Mouse (Mus musculus) erythroid progenitor cell, adult 5-6 weeks (primary cell): Measurements from ENCODE around the gene Gm20388. TPM values are rescaled to one million over a fixed set of nuclear protein-coding genes. Genes with fewer than 3 reads are reported as not detected.

Experiments
- ATAC-seq: replicated peaks from 2 replicates; pipeline ENCODE4 v1.8.0; 2016; ENCODE audit warnings: moderate number of reproducible peaks, mild to moderate bottlenecking, moderate TSS enrichment, inconsistent platforms; ENCODE audit not compliant: poor library complexity, low FRiP score, severe bottlenecking
- total RNA-seq, 2 experiments: library from RNA; stranded (forward) in 1 of 2; stranded (reverse) in 1 of 2; fragments of 150-400 nt in 1 of 2; fragments of 186-747, 209-891 nt in 1 of 2; gene quantifications; 2 replicates each; pipeline versions ENCODE4 v1.2.3 to v1.2.4; 2015 to 2017; ENCODE audit warnings: low replicate concordance in 2 of 2

Gene Gm20388
- total RNA-seq (2015; ENCODE audit: low replicate concordance) (4.2 and 5.0 TPM in 2 replicates), total RNA-seq (2017; ENCODE audit: low replicate concordance) (7.4 TPM in 1 of 2 replicates, not detected in the other)

DNA sequence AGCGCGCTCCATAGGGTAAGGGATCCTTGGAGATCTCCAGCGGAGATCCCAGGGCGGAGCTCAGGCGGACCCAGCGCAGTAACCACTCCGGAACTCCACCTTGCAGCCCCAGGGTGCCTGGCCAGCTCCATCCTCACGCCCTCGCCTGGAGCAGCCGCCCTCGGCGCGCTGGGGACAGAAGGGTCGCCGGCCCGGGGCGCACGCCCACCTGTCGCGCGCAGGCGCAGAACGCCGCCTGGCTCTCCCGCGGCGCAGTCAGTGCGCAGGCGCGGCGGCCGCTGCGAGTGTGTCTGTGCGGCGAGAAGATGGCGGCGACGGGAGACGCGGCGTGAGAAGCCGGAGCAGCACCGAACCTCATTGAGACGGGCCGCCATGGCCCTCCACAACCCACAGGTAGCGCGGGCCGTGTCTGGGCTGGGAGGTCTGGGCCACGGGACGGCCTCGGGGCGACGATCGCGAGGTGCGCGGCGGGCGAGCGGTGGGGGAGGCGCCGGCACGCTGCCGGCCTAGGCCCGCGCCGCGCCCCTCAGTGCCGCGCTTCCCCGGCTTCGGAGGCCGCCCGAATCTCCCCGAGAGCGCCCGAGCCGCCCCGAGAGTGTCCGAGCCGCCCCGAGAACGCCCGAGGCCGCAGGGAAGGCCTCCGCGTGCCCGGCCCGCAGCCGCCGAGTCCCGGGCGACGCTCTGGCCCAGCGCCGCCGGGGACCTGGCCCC, at the start of gene Gm20388:
Gene Gm20388, plus strand, starts transcription at position 295 of the 711 bp plus-strand sequence.
- peak; percentile 88 for ATAC-seq

DNA sequence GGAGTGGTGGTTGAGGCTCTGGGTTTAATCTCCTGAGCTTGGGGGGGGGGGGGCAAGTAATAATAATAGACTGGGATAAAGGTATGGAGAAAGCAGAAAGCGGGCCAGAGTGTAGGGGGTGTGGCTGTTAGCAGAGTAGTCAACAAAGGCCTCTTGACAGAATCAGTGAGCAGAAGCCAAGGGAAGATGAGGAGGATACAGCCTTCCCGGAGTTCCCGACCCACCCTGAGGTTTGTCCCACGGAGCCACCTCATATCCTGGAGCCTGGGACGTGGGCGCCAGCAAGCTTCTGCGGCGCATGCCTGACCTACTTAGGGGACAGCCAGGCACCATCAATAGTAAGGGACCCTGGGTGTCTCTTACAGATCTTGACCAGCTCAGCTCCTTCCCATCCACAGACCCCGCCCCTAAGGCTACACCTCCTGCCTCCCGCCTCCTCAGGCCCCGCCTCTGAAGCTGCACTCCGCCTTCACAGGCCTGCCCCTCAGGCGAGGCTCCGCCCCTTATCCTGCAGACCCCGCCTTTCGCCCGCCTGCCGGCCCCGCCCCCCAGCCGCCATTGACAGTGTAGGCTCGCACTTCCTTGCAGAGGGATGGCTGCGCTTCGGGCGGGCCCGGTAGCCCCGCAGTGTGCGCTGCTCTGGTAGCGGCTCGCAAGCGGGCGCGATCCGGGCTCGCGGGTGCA, 48.8 kb upstream of the Gm20388 start, which contains the start of gene Klhl36:
Gene Klhl36, plus strand, starts transcription at position 561 of the 684 bp plus-strand sequence.
- peak; percentile 91 for ATAC-seq

DNA sequence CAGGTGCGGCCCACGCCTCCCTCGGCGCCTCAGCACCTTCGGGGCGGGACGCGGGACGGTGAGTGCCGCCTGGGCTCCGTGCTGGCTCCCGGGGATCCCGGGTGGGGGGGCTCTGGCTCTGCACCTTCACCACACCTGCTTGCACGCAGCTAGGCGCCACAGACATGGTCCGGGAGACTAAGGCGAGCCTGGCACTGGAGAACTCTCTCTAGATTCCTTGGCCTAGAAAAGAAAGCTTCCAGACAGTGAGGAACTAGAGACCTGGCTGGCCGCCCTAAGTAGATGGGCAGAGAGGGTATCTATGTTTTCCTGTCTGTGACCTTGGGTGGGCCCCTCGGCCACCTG, 48.3 kb upstream of the Gm20388 start:
- ATAC-seq = no peak

DNA sequence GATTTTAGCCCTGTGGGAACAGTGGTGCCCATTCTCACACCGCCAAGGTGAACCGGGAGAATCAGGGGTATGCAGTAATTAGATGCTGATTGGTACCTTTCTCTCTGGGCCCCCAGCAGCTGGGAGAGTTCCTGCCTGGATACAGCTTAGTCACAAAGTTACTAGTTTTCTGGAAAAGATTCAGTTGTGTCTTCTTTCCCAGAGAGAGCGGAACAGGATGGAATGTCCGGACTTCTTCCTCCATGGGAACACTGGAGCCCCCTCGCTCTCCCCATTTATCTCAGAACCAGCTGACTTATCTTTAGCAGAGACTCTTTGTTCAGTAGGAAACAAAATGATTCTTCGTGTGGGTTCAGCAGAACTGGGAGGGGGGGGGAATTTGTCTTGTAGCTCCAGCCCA, 47.9 kb upstream of the Gm20388 start:
- no peak for ATAC-seq

GRCm38 (mm10) chr8:119869616-119870015, 41.0 kb upstream of the Gm20388 start:
- no peak for ATAC-seq

- peak; percentile 87 for ATAC-seq
Measured at GRCm38 (mm10) chr8:119873181-119873580, 37.5 kb upstream of the Gm20388 start.

DNA sequence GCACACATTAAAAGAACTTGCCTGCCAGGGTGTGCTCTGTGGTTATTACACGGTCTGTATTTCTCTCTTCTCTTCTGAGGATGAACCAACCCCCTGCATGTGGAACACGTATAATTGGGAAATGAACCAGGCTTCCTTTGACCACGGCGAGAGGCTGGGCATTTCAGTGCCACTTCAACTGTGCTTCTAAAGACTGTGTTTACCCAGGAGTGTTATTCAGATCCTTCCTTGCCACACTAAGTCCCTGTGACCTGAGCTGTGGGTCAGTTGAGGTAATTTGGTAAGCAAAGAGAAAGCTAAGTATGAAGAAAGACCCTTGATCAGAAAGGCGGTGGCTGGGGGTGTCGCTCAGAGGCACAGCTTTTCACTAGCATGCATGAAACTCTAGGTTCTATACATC, 29.3 kb upstream of the Gm20388 start:
- ATAC-seq = no peak

DNA sequence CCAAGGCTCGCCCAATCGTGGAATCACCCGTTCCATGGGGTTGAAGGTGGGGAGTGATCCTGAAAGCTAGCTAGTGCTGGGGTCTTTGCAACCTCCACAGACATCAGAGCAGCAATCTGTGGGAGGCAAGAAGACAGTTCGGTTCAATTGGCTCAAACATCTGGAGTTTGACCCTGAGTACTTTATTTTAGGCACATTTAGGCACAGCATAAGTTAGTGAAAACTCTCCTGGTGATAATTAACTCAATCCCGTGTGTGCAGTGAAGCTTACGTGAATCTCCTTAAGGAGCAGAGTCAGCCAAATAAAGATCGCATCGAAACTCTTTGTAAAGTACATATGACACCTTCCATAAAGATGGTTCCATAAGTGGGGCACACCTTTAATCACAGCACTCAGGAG, 28.7 kb upstream of the Gm20388 start:
- no peak for ATAC-seq

- no peak for ATAC-seq
Measured at GRCm38 (mm10) chr8:119883281-119883680, 27.4 kb upstream of the Gm20388 start.

- ATAC-seq = no peak
Measured at GRCm38 (mm10) chr8:119885612-119886011, 25.0 kb upstream of the Gm20388 start.

GRCm38 (mm10) chr8:119887130-119887529, 23.5 kb upstream of the Gm20388 start:
- ATAC-seq = peak; percentile 85

DNA sequence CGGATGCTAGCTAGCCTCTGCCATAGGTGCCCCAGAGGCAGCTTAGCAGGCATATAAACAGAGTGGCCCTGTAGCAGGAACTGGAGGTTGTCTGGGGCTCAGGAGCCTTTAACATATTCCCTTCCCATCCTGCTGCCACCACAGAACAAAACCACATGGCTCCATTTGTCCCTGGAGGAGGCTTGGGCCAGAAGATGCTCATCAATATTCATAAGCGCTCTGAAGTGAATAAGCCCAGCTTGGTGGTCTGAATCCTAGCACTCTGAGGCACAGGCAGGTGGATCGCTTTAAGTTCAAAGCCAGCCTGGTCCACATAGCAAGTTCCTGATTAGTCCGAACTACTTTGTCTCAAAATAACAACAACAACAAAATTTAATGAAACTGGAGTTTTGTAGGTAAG, 22.6 kb upstream of the Gm20388 start:
- ATAC-seq = no peak

DNA sequence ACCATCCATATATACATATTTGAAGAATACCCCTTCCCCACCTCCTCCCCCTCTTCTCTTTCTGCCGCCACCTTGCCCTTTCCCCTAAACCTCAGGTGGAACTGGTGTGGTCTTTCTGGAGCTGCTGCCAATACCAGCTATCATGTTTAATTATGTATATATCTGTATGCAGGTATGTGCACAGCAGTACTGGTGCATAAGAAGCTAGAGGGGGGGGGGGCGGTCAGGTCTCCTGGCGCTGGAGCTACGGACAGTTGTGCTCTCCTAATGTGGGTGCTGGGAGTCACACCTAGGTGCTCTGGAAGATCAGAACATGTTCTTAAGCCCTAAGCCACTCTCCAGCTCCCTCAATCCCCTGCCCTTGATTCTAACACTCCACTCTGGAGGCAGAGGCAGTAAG, 13.6 kb upstream of the Gm20388 start:
- no peak; the same call in 1 of the 2 replicates for ATAC-seq

GRCm38 (mm10) chr8:119897933-119898332, 12.7 kb upstream of the Gm20388 start:
- ATAC-seq = 0 out of 2 replicates have a peak, but pooled peaks have one; percentile 52

DNA sequence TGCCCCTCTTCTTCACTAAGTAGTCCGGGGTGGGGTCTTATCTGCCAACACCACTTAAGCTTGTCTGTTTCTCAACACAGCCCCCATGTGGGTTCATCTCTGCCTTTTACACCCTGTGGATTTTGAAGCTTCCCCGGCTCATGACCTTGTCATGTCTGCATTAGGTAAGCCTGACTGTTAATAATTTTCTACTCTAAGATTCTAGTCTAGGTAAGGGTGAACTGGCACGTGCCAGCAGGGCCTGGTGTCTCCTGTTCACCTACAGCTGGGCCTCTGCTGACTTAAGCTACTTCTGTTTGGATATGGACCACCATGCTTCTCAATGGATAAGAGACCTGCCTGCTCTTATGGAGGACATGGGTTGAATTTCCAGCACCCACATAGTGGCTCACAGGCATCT, 9.3 kb upstream of the Gm20388 start:
- no peak for ATAC-seq

DNA sequence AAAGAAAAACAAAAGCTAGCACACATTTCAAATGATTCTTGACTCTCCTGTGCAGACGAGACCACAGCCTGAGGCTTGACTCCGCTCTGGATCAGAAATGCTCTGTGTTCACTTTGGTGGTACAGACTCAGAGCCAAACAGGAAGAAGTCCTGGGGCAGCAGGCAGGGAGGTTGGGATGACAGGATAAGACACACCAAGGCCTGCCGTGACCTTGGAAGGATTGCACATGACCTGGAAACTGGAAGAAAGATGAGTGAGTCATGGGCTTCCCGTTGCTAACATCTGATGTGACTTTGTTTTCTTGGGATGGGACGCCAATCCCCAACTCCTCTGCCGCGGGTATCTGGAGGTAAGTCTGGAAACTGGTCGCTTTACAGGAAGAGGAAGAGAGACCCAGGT, 8.7 kb upstream of the Gm20388 start:
- no peak for ATAC-seq

DNA sequence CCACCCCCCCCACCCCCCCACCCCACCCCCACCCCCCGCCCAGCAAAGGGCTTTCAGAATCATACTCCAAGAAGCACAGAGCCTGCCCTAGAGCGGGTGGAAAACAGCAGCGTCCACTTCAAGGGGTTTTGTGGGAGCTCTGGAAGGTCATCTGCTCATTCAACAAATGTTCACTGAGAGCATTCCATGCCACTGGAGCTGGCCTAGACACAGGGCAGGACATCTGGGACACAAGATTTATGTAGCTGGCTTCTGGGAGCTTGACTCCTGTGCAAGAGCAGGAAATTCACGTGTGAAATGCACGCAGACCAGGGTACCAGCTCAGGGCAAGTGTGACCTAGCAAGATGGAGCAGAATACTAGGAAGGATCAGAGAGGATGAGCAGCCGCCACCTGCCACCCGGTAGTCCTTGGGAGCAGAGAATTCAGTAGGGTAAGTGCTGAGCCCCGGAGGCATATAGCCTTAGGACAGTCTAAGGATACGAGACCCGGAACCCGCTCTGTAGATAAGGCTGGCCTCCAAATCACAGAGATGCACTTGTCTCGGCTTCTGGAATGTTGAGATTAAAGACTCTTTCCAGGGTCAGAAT, 6.2 kb upstream of the Gm20388 start:
- ATAC-seq = no peak

DNA sequence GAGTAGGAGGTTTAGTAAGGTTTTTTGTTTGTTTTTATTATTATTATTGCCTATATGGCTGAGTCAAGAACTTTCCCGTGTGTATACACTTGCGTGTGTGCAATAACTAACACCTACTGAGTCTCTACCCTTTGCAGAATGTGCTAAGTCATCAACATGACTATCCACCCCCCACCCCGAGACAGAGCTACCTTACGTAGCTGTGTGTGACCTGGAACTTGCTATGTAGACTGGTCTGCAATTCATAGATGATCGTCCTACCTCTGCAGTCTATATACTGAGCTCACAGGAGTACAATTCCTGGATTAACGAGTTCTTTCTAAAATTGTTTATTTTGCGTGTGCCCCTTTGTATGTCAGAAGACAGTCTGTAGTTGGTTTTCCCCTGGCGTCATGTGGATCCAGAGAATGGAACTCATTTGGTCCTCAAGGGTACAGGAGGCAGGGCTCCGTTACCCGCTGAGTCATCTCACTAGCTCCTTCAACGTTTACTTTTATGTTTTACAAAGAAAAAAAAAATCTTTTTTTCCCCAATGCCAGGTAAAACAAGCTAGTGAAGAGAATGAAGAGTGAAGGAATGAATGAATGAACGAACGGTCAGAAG, 596 bp upstream of the Gm20388 start, which contains the start of gene Usp10:
Gene Usp10, plus strand, starts transcription at position 417 of the 603 bp plus-strand sequence.
- ATAC-seq = peak; percentile 68

GRCm38 (mm10) chr8:119911258-119911962, 769 bp downstream of the Gm20388 start:
- ATAC-seq = peak; percentile 4; the same call in 1 of the 2 replicates

DNA sequence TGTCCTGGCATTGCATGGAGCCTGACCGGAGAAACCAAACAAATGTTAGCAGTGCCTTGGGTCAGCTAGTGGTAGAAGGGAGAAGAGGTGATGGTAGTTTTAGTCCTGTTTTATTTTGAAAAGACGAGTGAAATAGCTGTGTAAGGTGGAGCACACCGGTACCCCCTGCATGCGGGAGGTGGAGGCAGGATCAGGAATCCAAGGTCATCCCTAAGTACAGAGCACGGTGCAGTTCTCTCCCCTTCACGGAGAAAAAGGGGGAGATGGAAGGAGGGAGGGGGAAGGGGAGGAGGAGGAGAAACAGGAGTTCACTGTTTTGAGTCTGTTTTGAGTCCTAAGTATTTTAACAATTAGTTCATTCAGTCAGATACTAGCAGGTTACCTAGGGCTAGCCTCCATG, 2.0 kb downstream of the Gm20388 start:
- ATAC-seq = no peak
